Mouse (Mus musculus): ENCODE results near the gene Desi2. TPM values are rescaled to one million over a fixed set of nuclear protein-coding genes. Genes with fewer than 3 reads are reported as not detected.
"Not testable (repeated sequence)": the region's sequence is repeated elsewhere in the genome, so short reads cannot be mapped to it uniquely, and the experiment has no call there.

Gene Desi2
- polyA plus RNA-seq, 1 experiment from 2014 or later: 23.2 TPM

- Histone ChIP-seq H3K9ac (no peak overlapping the region), H3K9me3 (replicated peaks) (0 out of 2 replicates have a peak, but pooled peaks cover under 1% of the 10 kb centered on the region), H3K4me2 (no peak overlapping the region), H3K27ac (no peak overlapping the region), H3K4me3 (replicated peaks) (no peak overlapping the region), H3K4me1 (no peaks in the 10 kb centered on the region), H3K36me3 (peaks cover 1% of the 10 kb centered on the region; the same call in 1 of the 2 replicates), H3K27me3 (no peaks in the 10 kb centered on the region)
- WGBS: 90% methylated on average over 5 of the region's 5 CpGs
- no peak for ATAC-seq (replicated peaks; ENCODE audit: low FRiP score)
Measured at GRCm38 (mm10) chr1:178219166-178220077, 32.2 kb downstream of the Desi2 start.

DNA sequence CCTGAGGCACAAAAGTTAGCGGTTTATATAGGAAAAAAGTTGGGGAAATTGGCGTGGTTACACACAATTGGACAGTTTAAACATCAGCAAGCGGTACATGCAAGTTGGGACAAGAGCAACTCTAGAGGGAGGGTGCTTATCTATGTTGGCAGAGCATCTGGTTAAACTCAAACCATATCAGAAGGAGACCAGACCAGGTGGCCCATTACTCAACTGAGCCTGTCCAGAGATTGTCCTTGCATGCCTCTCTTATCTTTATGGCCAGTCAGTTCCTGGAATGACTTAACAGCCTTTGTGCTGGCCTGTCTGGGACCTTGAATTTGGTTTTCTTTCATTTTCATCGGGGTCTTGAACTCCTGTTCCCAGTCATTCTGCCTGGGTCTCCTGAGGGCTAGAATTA lies 41.7 kb downstream of the Desi2 start:
- H3K36me3 ChIP-seq: peaks cover 50% of the 10 kb centered on the region
- H3K4me1 ChIP-seq; H3K4me2 ChIP-seq; H3K9ac ChIP-seq; H3K4me3 ChIP-seq (replicated peaks); H3K27me3 ChIP-seq; H3K27ac ChIP-seq; ATAC-seq (replicated peaks; ENCODE audit: low FRiP score): not testable (repeated sequence)
- H3K9me3 ChIP-seq (replicated peaks): peaks cover 41% of the 10 kb centered on the region
- 95% methylated on average over 4 of the region's 4 CpGs for WGBS

- Histone ChIP-seq H3K9me3 (replicated peaks) (peaks cover under 1% of the 10 kb centered on the region; the same call in 1 of the 2 replicates), H3K9ac (no peak overlapping the region), H3K27me3 (no peaks in the 10 kb centered on the region), H3K27ac (no peak overlapping the region), H3K4me2 (no peak overlapping the region), H3K4me1 (no peaks in the 10 kb centered on the region), H3K36me3 (peaks cover 8% of the 10 kb centered on the region), H3K4me3 (replicated peaks) (no peak overlapping the region)
- no peak for ATAC-seq (replicated peaks; ENCODE audit: low FRiP score)
- 92% methylated on average over 3 of the region's 3 CpGs for WGBS
Measured at GRCm38 (mm10) chr1:178234109-178234508, 46.9 kb downstream of the Desi2 start.

- Histone ChIP-seq H3K9me3 (replicated peaks) (no peaks in the 10 kb centered on the region), H3K4me3 (replicated peaks) (no peak overlapping the region), H3K36me3 (peaks cover 9% of the 10 kb centered on the region), H3K27ac (no peak overlapping the region), H3K27me3 (no peaks in the 10 kb centered on the region), H3K4me1 (no peaks in the 10 kb centered on the region), H3K9ac (no peak overlapping the region), H3K4me2 (no peak overlapping the region)
- no peak for ATAC-seq (replicated peaks; ENCODE audit: low FRiP score)
- WGBS: 70% methylated on average over 2 of the region's 2 CpGs
Measured at GRCm38 (mm10) chr1:178235919-178236466, 48.8 kb downstream of the Desi2 start.

- ATAC-seq (replicated peaks; ENCODE audit: low FRiP score): no peak
- no peak overlapping the region for H3K4me2 ChIP-seq
- no peaks in the 10 kb centered on the region for H3K27me3 ChIP-seq
- H3K4me3 ChIP-seq (replicated peaks): no peak overlapping the region
- no peak overlapping the region for H3K9ac ChIP-seq
- H3K9me3 ChIP-seq (replicated peaks): no peaks in the 10 kb centered on the region
- H3K36me3 ChIP-seq: peaks cover 11% of the 10 kb centered on the region
- H3K4me1 ChIP-seq: no peaks in the 10 kb centered on the region
- no peak overlapping the region for H3K27ac ChIP-seq
- 90% methylated on average over 1 of the region's 1 CpGs for WGBS
Measured at GRCm38 (mm10) chr1:178238676-178239075, 51.5 kb downstream of the Desi2 start.

- Histone ChIP-seq H3K4me3 (replicated peaks) (no peak overlapping the region), H3K9me3 (replicated peaks) (no peaks in the 10 kb centered on the region), H3K4me2 (no peak overlapping the region), H3K27ac (no peak overlapping the region), H3K27me3 (no peaks in the 10 kb centered on the region), H3K36me3 (peaks cover 33% of the 10 kb centered on the region), H3K9ac (no peak overlapping the region), H3K4me1 (no peaks in the 10 kb centered on the region)
- no peak for ATAC-seq (replicated peaks; ENCODE audit: low FRiP score)
- 97% methylated on average over 1 of the region's 1 CpGs for WGBS
Measured at GRCm38 (mm10) chr1:178241884-178242508, 54.8 kb downstream of the Desi2 start.

DNA sequence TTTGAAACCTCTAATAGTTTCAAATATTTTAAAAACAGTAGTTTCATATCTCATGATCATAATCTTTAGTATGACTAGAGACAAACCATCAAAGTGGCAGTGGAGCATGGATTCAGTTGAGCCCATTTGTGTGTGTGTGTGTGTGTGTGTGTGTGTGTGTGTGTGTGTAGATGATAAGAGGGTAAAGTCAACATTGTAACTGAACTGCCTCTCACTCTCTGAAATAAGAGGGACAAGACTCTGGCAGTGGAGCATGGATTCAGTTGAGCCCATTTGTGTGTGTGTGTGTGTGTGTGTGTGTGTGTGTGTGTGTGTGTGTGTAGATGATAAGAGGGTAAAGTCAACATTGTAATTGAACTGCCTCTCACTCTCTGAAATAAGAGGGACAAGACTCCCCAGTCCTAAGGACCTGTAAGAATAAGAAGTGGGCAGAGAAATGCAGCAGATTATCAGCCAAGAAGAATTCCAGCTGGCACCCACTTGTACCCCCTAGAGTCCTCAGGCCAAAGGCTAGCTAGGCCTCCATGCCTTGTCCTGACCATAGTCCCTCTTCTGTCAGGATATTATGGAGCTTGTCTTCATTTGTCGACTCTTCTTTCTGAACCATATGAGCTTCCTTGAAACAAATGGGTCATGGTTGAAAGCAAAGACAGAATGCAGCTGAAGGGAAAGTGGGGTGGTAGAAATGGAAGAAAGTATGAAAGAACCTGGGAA lies 61.0 kb downstream of the Desi2 start:
- Histone ChIP-seq H3K27me3 (no peaks in the 10 kb centered on the region), H3K36me3 (peaks cover 46% of the 10 kb centered on the region), H3K9ac (no peak overlapping the region), H3K4me1 (no peaks in the 10 kb centered on the region), H3K27ac (no peak overlapping the region), H3K9me3 (replicated peaks) (no peaks in the 10 kb centered on the region), H3K4me2 (no peak overlapping the region), H3K4me3 (replicated peaks) (no peak overlapping the region)
- no peak for ATAC-seq (replicated peaks; ENCODE audit: low FRiP score)
- 86% methylated on average over 1 of the region's 1 CpGs for WGBS

DNA sequence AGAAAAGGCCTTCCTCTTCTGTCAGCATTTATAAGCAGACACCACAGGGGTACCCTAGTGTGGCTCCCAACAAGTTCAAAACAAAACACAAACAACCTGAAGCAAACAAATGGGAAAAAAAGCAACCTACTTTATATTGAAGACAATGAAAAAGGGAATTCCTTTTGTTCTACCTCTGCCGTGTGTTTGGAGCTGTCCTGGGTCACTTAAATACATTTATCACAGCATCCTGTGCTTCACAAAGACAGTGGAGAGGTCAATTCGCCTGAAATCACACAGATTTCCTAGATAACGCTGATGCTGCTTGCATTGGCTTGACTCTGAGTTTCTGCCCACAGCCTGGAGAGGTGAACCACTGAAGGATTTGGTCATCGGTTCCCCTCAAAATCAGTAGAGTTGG lies 67.4 kb downstream of the Desi2 start:
- no peaks in the 10 kb centered on the region for H3K27me3 ChIP-seq
- H3K4me2 ChIP-seq: no peak overlapping the region
- no peaks in the 10 kb centered on the region for H3K4me1 ChIP-seq
- H3K9me3 ChIP-seq (replicated peaks): no peaks in the 10 kb centered on the region
- WGBS: 88% methylated on average over 4 of the region's 4 CpGs
- H3K27ac ChIP-seq: no peak overlapping the region
- no peak for ATAC-seq (replicated peaks; ENCODE audit: low FRiP score)
- H3K36me3 ChIP-seq: peaks cover 41% of the 10 kb centered on the region
- no peak overlapping the region for H3K4me3 ChIP-seq (replicated peaks)
- no peak overlapping the region for H3K9ac ChIP-seq

DNA sequence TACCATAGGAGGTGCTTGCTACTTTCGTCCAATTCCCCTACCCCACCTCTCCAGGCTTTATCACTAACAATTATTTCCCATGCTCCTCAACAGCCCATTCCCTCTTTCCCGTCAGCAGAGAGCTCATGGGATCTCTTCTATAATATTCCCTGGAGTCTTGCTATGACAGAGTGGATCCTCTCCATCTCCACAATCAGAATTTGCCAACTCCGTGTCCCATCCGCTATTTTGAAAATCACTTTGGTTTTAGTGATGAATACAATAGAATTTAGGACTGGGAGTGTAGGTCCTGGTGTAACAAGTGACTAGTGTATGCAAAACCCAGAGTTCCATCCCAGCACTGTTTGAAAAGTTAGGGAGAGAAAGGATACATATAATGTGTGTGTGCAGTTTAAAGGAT lies 69.1 kb downstream of the Desi2 start:
- WGBS: 93% methylated on average over 4 of the region's 4 CpGs
- H3K9me3 ChIP-seq (replicated peaks): no peaks in the 10 kb centered on the region
- ATAC-seq (replicated peaks; ENCODE audit: low FRiP score): no peak
- no peaks in the 10 kb centered on the region for H3K4me1 ChIP-seq
- no peak overlapping the region for H3K9ac ChIP-seq
- no peak overlapping the region for H3K27ac ChIP-seq
- peaks cover 26% of the 10 kb centered on the region for H3K36me3 ChIP-seq
- H3K4me3 ChIP-seq (replicated peaks): no peak overlapping the region
- no peaks in the 10 kb centered on the region for H3K27me3 ChIP-seq
- H3K4me2 ChIP-seq: no peak overlapping the region

GRCm38 (mm10) chr1:178258821-178259220 lies 71.6 kb downstream of the Desi2 start:
- no peak overlapping the region for H3K4me3 ChIP-seq (replicated peaks)
- H3K27ac ChIP-seq: no peak overlapping the region
- H3K9ac ChIP-seq: no peak overlapping the region
- H3K36me3 ChIP-seq: peaks cover 18% of the 10 kb centered on the region
- ATAC-seq (replicated peaks; ENCODE audit: low FRiP score): no peak
- 88% methylated on average over 2 of the region's 2 CpGs for WGBS
- no peaks in the 10 kb centered on the region for H3K9me3 ChIP-seq (replicated peaks)
- no peaks in the 10 kb centered on the region for H3K27me3 ChIP-seq
- no peaks in the 10 kb centered on the region for H3K4me1 ChIP-seq
- H3K4me2 ChIP-seq: no peak overlapping the region

GRCm38 (mm10) chr1:178265381-178265780 lies 78.2 kb downstream of the Desi2 start:
- H3K4me1 ChIP-seq; H3K4me2 ChIP-seq; H3K27me3 ChIP-seq; H3K36me3 ChIP-seq; H3K9me3 ChIP-seq (replicated peaks); H3K9ac ChIP-seq; ATAC-seq (replicated peaks; ENCODE audit: low FRiP score); H3K27ac ChIP-seq; H3K4me3 ChIP-seq (replicated peaks): not testable (repeated sequence)
- WGBS: 95% methylated on average over 3 of the region's 3 CpGs

DNA sequence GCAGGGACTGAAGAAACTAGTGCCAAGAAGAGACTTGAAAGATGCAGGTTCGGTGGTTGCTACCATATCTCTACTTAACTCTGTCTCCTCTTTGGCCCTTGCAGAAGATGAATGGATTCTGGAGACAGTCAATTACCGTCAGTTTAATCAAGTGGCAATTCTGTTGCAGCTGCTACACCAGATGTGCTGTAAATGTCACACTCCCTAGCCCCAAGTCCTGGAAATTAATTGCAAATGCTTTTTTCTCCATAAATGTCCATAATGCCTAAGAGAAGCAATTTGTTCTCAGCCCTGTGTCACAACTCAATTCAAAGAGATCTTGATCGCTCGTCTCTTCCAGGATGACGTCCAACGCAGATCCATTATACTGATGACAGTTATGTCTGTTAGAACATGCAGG lies 83.4 kb downstream of the Desi2 start:
- Histone ChIP-seq H3K4me3 (replicated peaks) (no peak overlapping the region), H3K4me1 (peaks cover 5% of the 10 kb centered on the region), H3K27me3 (no peaks in the 10 kb centered on the region), H3K9ac (no peak overlapping the region), H3K36me3 (no peaks in the 10 kb centered on the region), H3K4me2 (no peak overlapping the region), H3K9me3 (replicated peaks) (no peaks in the 10 kb centered on the region), H3K27ac (no peak overlapping the region)
- WGBS: 66% methylated on average over 6 of the region's 6 CpGs
- no peak for ATAC-seq (replicated peaks; ENCODE audit: low FRiP score)

Measured in kidney, embryonic 15.5 days (tissue).